Mouse (Mus musculus): ENCODE measurements around the gene Mettl23. TPM values are rescaled to one million over a fixed set of nuclear protein-coding genes. Genes with fewer than 3 reads are reported as not detected.

Mettl23 gene
- polyA plus RNA-seq, 1 experiment from 2014 or later = 76.2 TPM

DNA sequence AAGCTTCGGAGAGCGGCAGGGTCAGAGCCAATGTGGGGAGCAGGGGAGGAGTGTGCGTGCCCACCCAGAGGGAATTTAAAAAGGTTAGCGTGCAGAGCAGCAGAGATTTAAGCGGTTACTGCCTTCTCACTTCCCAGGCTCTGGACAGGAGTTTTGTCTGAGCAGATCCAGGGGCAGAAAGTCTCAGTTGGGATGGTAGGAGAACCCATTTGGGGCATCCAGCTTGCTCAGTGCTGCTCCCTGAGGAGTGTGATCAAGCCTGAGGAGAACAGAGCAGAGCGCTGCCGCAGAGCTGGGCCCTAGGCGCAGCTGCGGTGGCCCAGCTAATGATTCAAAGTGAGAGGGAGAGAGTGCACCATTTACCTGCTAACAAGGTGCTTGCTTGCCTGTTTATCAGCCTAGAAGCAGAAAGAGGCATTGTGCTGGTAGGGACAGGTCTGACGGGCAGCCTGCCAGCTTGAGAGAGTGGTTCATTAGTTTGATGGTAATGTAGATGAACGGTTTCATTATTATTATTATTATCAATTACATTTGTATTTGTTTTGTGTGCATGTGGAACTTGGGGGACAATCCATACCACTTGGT lies 34.2 kb upstream of the Mettl23 start:
- ATAC-seq (ENCODE audit: low FRiP score) = no peak
- Histone ChIP-seq H3K4me1 (ENCODE audit: control insufficient read depth, insufficient read depth, low read length) (peaks cover 36% of the 10 kb centered on the region), H3K4me3 (ENCODE audit: low read depth, low read length) (no peak overlapping the region), H3K4me2 (no peak overlapping the region), H3K27me3 (ENCODE audit: control insufficient read depth, insufficient read depth, low read length) (no peaks in the 10 kb centered on the region), H3K27ac (ENCODE audit: low read depth, low read length) (no peak overlapping the region), H3K9ac (ENCODE audit: low read length) (no peak overlapping the region), H3K36me3 (ENCODE audit: control insufficient read depth, insufficient read depth, low read length) (no peaks in the 10 kb centered on the region), H3K9me3 (ENCODE audit: control insufficient read depth, low read length) (no peaks in the 10 kb centered on the region)
- no peak for DNase-seq (ENCODE audit: low spot score, missing footprints)
- WGBS = 77% methylated on average over 11 of the region's 11 CpGs

DNA sequence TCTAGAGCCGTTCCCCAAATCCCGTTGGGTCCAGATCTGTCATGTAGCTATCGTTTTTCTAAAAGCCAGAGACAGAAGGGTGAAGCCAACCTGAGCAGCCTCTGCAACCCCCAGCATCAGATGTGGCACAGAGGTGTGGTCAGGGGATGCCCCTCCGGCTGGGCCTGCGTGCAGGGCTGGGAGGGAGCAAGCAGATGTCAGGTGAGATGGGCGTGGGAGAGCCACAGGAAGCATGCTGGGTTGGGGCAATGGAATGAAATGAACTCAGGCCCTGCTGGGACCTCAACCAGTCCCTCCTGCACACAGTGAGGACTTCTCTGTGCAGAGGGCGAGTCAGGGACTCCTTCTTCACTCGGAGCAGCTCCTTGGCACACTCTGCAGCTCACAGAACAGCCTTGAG lies 33.6 kb upstream of the Mettl23 start:
- H3K27ac ChIP-seq (ENCODE audit: low read depth, low read length) = no peak overlapping the region
- 79% methylated on average over 8 of the region's 8 CpGs for WGBS

DNA sequence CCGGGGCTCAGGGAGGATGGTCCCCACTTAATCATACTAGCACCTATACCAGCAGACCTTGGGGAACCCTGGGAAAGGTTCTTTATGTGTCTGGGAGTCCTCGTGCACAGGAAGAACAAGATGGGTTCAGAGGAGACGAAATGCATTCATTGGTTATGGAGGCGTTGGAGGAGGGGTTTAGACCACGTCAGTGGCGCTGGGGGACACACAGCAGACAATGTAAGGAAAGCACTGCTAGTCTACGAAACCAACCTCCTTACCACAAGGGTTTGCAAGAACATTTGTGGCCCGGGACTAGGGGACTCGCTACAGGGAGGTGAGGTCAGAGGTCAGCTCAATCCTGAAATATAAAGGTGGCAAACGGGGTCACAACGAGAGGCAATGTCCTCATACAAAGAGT lies 32.5 kb upstream of the Mettl23 start:
- Histone ChIP-seq H3K27ac (ENCODE audit: low read depth, low read length) (peak overlapping the region; percentile 94), H3K36me3 (ENCODE audit: control insufficient read depth, insufficient read depth, low read length) (no peaks in the 10 kb centered on the region), H3K4me1 (ENCODE audit: control insufficient read depth, insufficient read depth, low read length) (peaks cover 51% of the 10 kb centered on the region), H3K9me3 (ENCODE audit: control insufficient read depth, low read length) (no peaks in the 10 kb centered on the region), H3K27me3 (ENCODE audit: control insufficient read depth, insufficient read depth, low read length) (no peaks in the 10 kb centered on the region), H3K9ac (ENCODE audit: low read length) (peak overlapping the region; percentile 63), H3K4me2 (peak overlapping the region; percentile 49), H3K4me3 (ENCODE audit: low read depth, low read length) (no peak overlapping the region)
- DNase-seq (ENCODE audit: low spot score, missing footprints) (no peak), ATAC-seq (ENCODE audit: low FRiP score) (no peak)
- 32% methylated on average over 11 of the region's 11 CpGs for WGBS

More for the DNA sequence above, 33.6 kb upstream of the Mettl23 start:
- ATAC-seq (ENCODE audit: low FRiP score) = no peak
- no peaks in the 10 kb centered on the region for H3K9me3 ChIP-seq (ENCODE audit: control insufficient read depth, low read length)
- no peak overlapping the region for H3K4me2 ChIP-seq
- no peaks in the 10 kb centered on the region for H3K36me3 ChIP-seq (ENCODE audit: control insufficient read depth, insufficient read depth, low read length)
- DNase-seq (ENCODE audit: low spot score, missing footprints) = no peak
- no peak overlapping the region for H3K9ac ChIP-seq (ENCODE audit: low read length)
- H3K27me3 ChIP-seq (ENCODE audit: control insufficient read depth, insufficient read depth, low read length) = no peaks in the 10 kb centered on the region
- H3K4me3 ChIP-seq (ENCODE audit: low read depth, low read length) = no peak overlapping the region
- H3K4me1 ChIP-seq (ENCODE audit: control insufficient read depth, insufficient read depth, low read length) = peaks cover 42% of the 10 kb centered on the region

DNA sequence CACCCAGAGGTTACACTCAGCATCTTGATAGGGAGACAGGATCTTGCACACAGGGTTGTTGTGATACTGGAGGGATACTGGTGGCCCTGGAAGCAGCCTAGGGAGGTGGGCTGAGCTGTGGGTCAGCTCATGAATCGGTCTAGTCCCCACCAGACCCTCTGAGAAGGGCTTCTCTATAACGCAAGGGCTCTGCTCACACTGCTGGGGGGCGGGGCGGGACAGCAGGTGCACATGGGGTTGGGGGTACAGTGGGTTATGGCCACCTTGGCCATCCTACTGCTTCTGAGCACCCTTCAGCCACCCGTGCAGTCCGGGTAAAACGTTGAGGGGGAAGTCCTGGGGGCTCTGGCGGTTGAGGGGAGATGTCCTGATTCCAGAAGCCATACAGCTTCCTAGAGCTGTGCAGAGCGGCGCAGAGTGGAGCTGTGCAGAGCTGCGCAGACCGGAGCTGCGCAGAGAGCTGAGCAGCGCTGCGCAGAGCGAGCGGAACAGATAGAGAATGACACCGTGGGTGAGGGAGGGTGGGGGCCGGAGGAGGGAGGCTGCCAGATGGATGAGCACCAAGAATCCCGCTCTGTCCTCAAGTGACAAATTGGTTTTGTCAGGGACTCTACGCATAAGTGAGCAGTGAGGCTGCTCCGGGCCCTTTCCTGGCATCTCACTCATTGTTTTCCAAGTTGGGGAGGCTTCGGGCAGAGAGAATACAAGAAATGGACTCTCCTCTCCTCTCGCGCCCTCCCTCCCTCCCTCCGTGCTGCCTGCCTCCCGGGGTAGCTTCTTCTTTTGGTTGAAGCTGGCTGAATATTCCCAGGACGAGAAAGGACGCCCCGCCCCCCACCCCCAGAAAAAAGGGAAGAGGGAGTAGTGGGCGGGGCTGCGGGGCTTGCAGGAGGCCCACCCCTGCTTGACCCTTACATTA lies 31.8 kb upstream of the Mettl23 start:
- peaks cover 56% of the 10 kb centered on the region for H3K4me1 ChIP-seq (ENCODE audit: control insufficient read depth, insufficient read depth, low read length)
- WGBS = 5% methylated on average over 30 of the region's 32 CpGs
- peak; percentile 96 for DNase-seq (ENCODE audit: low spot score, missing footprints)

DNA sequence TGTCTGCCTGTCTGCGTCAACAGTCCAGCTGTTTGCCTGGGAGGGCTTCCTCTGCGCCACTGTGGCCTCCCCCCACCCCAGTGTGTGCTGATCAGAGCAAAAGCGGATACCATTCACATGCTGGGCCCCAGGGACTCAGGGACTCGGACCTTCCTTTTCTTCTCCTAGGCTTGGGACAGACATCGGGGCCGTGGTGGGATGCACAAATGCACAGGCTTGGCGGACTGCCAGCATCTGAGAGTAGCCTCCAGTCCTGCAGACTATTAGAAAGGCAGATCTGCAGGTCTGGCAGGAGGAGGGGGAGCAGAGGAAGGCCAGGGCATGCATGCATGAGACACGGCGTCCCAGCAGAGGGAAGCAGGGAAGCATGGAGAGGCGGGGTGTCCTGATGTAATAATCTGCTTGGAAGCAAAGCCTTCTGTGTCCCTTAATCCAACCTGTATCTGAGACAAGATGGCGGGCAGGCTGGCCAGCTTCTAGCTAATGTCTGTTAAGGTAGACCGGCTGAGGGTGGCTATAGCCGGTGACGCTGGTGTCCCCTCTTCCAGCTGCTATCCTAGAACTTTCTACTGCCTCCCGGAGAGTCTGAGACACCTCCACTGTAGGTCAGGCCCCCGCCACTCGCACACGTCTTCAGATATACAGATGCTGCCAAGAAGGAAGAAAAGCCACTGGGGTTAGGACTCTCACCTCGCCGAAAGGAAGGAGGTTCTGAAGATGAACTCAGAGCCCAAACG lies 30.1 kb upstream of the Mettl23 start:
- H3K4me1 ChIP-seq (ENCODE audit: control insufficient read depth, insufficient read depth, low read length) = peaks cover 56% of the 10 kb centered on the region
- ATAC-seq (ENCODE audit: low FRiP score) = peak; percentile 27
- no peaks in the 10 kb centered on the region for H3K36me3 ChIP-seq (ENCODE audit: control insufficient read depth, insufficient read depth, low read length)
- H3K4me2 ChIP-seq = peak overlapping the region; percentile 25; the same call in 1 of the 2 replicates
- DNase-seq (ENCODE audit: low spot score, missing footprints) = peak; percentile 93
- 40% methylated on average over 21 of the region's 21 CpGs for WGBS
- no peaks in the 10 kb centered on the region for H3K9me3 ChIP-seq (ENCODE audit: control insufficient read depth, low read length)
- peak overlapping the region; percentile 94 for H3K27ac ChIP-seq (ENCODE audit: low read depth, low read length)
- H3K9ac ChIP-seq (ENCODE audit: low read length) = peak overlapping the region; percentile 27; the same call in 1 of the 2 replicates
- H3K27me3 ChIP-seq (ENCODE audit: control insufficient read depth, insufficient read depth, low read length) = no peaks in the 10 kb centered on the region
- H3K4me3 ChIP-seq (ENCODE audit: low read depth, low read length) = peak overlapping the region; percentile 10; the same call in 1 of the 2 replicates

More for the DNA sequence above, 31.8 kb upstream of the Mettl23 start:
- Histone ChIP-seq H3K4me2 (peak overlapping the region; percentile 49), H3K4me3 (ENCODE audit: low read depth, low read length) (peak overlapping the region; percentile 28), H3K36me3 (ENCODE audit: control insufficient read depth, insufficient read depth, low read length) (no peaks in the 10 kb centered on the region), H3K27ac (ENCODE audit: low read depth, low read length) (peak overlapping the region; percentile 94), H3K9ac (ENCODE audit: low read length) (peak overlapping the region; percentile 63), H3K27me3 (ENCODE audit: control insufficient read depth, insufficient read depth, low read length) (no peaks in the 10 kb centered on the region), H3K9me3 (ENCODE audit: control insufficient read depth, low read length) (no peaks in the 10 kb centered on the region)
- peak; percentile 90 for ATAC-seq (ENCODE audit: low FRiP score)

DNA sequence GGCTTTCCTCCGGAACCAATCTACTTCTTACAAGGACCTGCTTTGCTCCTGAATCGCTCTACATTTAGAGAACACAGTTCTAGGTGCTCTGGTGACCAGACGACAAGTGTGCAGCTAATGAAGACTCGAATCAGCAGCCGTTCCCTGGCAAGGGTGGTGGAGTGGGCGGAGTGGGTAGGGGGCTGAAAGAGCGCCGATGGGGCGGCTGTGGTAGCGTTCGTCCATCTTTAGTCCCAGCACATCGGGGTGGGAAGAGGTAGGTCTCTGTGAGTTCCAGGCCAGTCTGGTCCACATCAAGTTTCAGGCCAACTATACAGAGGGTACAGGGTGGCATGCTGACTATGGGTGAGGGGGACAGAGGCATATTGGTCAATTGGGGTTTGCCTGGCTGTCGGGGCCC lies 29.5 kb upstream of the Mettl23 start:
- Histone ChIP-seq H3K27ac (ENCODE audit: low read depth, low read length) (peak overlapping the region; percentile 94), H3K27me3 (ENCODE audit: control insufficient read depth, insufficient read depth, low read length) (no peaks in the 10 kb centered on the region), H3K9ac (ENCODE audit: low read length) (peak overlapping the region; percentile 7; the same call in 1 of the 2 replicates), H3K4me2 (0 out of 2 replicates have a peak overlapping the region, but pooled peaks have one; percentile 19), H3K4me3 (ENCODE audit: low read depth, low read length) (no peak overlapping the region), H3K4me1 (ENCODE audit: control insufficient read depth, insufficient read depth, low read length) (peaks cover 56% of the 10 kb centered on the region), H3K36me3 (ENCODE audit: control insufficient read depth, insufficient read depth, low read length) (no peaks in the 10 kb centered on the region), H3K9me3 (ENCODE audit: control insufficient read depth, low read length) (no peaks in the 10 kb centered on the region)
- DNase-seq (ENCODE audit: low spot score, missing footprints) = peak; percentile 88
- ATAC-seq (ENCODE audit: low FRiP score) = no peak
- 69% methylated on average over 13 of the region's 13 CpGs for WGBS

DNA sequence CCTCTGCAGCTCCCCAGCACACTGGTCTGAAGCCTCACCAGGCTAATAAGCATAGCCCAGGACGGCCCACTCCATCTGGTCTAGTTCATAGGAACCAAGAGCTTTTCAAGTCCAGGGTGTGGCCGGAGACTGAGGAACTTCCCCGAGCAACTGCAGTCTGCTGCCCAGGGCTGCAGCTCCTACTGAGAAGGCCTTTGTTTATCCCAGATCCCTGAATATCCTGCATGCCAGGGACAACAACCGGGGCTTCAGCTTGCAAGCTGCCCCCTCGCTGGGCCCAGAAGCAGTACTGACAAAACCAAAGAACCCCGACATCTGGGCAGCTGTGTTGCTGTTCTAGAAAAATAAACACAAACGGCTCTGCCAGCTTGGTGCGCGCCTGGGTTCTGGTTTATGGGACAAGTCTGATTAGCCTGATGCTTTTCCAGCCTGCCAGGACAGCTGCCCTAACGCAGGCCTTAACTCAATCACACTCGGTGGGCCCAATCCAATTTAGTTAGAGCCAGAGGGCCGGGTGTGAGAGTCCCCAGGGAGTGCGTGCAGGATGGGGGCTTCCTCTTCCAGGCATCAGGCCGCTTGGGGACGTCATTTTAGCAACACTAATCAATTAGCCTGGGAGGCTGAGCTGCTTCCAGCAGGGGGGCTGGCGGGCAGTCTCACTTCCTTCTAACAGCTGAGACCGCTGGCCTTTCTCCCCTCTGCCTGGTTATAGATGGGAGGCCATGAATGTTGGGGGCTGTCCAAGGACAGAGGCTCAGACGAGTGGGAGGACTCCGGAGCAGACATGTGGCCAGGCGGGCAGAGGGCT lies 28.8 kb upstream of the Mettl23 start:
- Histone ChIP-seq H3K9me3 (ENCODE audit: control insufficient read depth, low read length) (no peaks in the 10 kb centered on the region), H3K9ac (ENCODE audit: low read length) (peak overlapping the region; percentile 49), H3K4me3 (ENCODE audit: low read depth, low read length) (no peak overlapping the region), H3K36me3 (ENCODE audit: control insufficient read depth, insufficient read depth, low read length) (no peaks in the 10 kb centered on the region), H3K27me3 (ENCODE audit: control insufficient read depth, insufficient read depth, low read length) (no peaks in the 10 kb centered on the region), H3K4me1 (ENCODE audit: control insufficient read depth, insufficient read depth, low read length) (peaks cover 56% of the 10 kb centered on the region), H3K4me2 (peak overlapping the region; percentile 20; the same call in 1 of the 2 replicates), H3K27ac (ENCODE audit: low read depth, low read length) (peak overlapping the region; percentile 94)
- WGBS = 5% methylated on average over 20 of the region's 20 CpGs
- ATAC-seq (ENCODE audit: low FRiP score) (no peak; the same call in 1 of the 2 replicates), DNase-seq (ENCODE audit: low spot score, missing footprints) (peak; percentile 96)

DNA sequence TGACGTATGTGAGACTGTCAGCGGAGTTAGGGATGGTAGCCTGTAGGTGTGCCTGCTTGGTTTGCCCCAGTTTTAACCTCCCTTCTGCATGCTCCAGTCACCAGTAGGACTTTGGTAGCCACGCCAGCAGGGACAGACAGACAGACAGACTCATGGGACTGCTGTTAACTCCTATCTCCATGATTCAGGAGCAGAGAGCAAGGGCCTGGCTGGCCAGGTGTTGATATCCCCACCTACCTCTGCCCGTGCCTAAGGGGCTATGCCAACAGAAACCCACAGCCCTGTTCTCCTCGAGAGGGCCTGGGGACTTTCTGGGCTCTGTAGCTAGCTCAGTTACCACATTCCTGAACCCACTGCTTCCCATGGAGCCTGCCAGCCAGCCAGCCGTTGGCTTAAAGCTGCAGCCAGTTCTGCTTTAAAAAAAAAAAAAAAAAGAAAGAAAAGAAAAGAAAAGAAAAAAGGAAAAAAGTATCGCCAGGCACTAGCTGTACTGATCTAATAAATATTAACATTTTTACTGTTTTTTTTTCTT lies 28.1 kb upstream of the Mettl23 start:
- WGBS = 26% methylated on average over 7 of the region's 7 CpGs

More for the DNA sequence above, 28.1 kb upstream of the Mettl23 start:
- peaks cover 55% of the 10 kb centered on the region for H3K4me1 ChIP-seq (ENCODE audit: control insufficient read depth, insufficient read depth, low read length)
- peak overlapping the region; percentile 49; the same call in 1 of the 2 replicates for H3K9ac ChIP-seq (ENCODE audit: low read length)
- no peaks in the 10 kb centered on the region for H3K9me3 ChIP-seq (ENCODE audit: control insufficient read depth, low read length)
- ATAC-seq (ENCODE audit: low FRiP score) (no peak), DNase-seq (ENCODE audit: low spot score, missing footprints) (peak; percentile 90)
- peak overlapping the region; percentile 94 for H3K27ac ChIP-seq (ENCODE audit: low read depth, low read length)
- H3K27me3 ChIP-seq (ENCODE audit: control insufficient read depth, insufficient read depth, low read length) = no peaks in the 10 kb centered on the region
- no peak overlapping the region for H3K4me3 ChIP-seq (ENCODE audit: low read depth, low read length)
- H3K4me2 ChIP-seq = peak overlapping the region; percentile 20; the same call in 1 of the 2 replicates
- no peaks in the 10 kb centered on the region for H3K36me3 ChIP-seq (ENCODE audit: control insufficient read depth, insufficient read depth, low read length)

Measured in midbrain, embryonic 11.5 days (tissue).